Mouse (Mus musculus): ENCODE data around the gene Tbrg1.

DNA sequence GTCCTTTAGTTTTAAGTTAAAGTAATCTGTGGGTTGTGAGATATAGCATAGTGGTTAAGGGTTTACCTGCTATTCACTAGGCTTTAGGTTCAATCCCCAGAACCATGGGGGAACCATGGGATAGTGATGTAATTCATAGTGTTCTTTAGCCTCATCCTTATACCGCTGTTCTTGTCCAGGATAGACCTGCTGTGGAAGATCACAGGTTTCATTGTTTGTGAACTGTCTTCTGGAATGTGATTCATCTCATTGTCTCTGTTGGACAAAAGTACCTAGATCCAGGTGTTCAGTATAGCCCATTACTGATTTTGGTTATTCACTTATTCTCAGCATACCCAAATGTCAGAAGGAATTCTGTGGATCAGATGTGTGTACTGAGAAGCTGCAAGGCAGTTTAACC is 29.8 kb downstream of the Tbrg1 start:
- TF ChIP-seq CTCF (IDR thresholded peaks at IDR 0.05; ENCODE audit: borderline replicate concordance, control insufficient read depth, extremely low read depth, insufficient read depth, low read length, poor library complexity) = no peak
- no peak for TF ChIP-seq POLR2A (IDR thresholded peaks at IDR 0.05; ENCODE audit: control insufficient read depth, extremely low read depth, insufficient read depth, low read length, poor library complexity)
